Mouse (Mus musculus) cerebral cortex, adult 2 months (tissue): ENCODE results near the gene Kcmf1.

Experiments used
- WGBS: fragments of 180-500 bp; shearing (Covaris S2); methylation state at CpG from one replicate; pipeline ENCODE4 v1.1.7; 2018; 5-methylcytosine and 5-hydroxymethylcytosine counted together

Kcmf1 gene

GRCm38 (mm10) chr6:72899781-72900681 is at the start of gene Kcmf1:
Gene Kcmf1, minus strand, starts transcription at chr6:72899979.
- under 1% methylated on average over 79 of the region's 113 CpGs for WGBS

GRCm38 (mm10) chr6:72949161-72949756 is 49.5 kb upstream of the Kcmf1 start:
- WGBS: 49% methylated on average over 9 of the region's 9 CpGs

GRCm38 (mm10) chr6:72948392-72948791 is 48.6 kb upstream of the Kcmf1 start:
- WGBS: 90% methylated on average over 3 of the region's 3 CpGs

- 55% methylated on average over 6 of the region's 6 CpGs for whole genome bisulfite sequencing
Measured at GRCm38 (mm10) chr6:72947960-72948359, 48.2 kb upstream of the Kcmf1 start.

- 6% methylated on average over 3 of the region's 3 CpGs for WGBS
Measured at GRCm38 (mm10) chr6:72940493-72940892, 40.7 kb upstream of the Kcmf1 start.

- WGBS: 73% methylated on average over 5 of the region's 5 CpGs
Measured at GRCm38 (mm10) chr6:72937859-72938258, 38.1 kb upstream of the Kcmf1 start.

GRCm38 (mm10) chr6:72937430-72937829 is 37.7 kb upstream of the Kcmf1 start:
- WGBS: 81% methylated on average over 3 of the region's 3 CpGs

- WGBS: 93% methylated on average over 1 of the region's 1 CpGs
Measured at GRCm38 (mm10) chr6:72932955-72933354, 33.2 kb upstream of the Kcmf1 start.

- WGBS: 87% methylated on average over 3 of the region's 3 CpGs
Measured at GRCm38 (mm10) chr6:72931533-72931932, 31.8 kb upstream of the Kcmf1 start.

- 91% methylated on average over 4 of the region's 4 CpGs for WGBS
Measured at GRCm38 (mm10) chr6:72929795-72930398, 30.1 kb upstream of the Kcmf1 start.

GRCm38 (mm10) chr6:72926755-72927482 is 27.1 kb upstream of the Kcmf1 start:
- WGBS: 28% methylated on average over 9 of the region's 9 CpGs

- 83% methylated on average over 4 of the region's 4 CpGs for WGBS
Measured at GRCm38 (mm10) chr6:72926031-72926430, 26.3 kb upstream of the Kcmf1 start.

GRCm38 (mm10) chr6:72923381-72923780 is 23.6 kb upstream of the Kcmf1 start:
- 85% methylated on average over 8 of the region's 8 CpGs for WGBS

- WGBS: 92% methylated on average over 3 of the region's 3 CpGs
Measured at GRCm38 (mm10) chr6:72921081-72921480, 21.3 kb upstream of the Kcmf1 start.

GRCm38 (mm10) chr6:72918510-72919033 is 18.8 kb upstream of the Kcmf1 start:
- 67% methylated on average over 9 of the region's 9 CpGs for WGBS

- WGBS: 93% methylated on average over 7 of the region's 7 CpGs
Measured at GRCm38 (mm10) chr6:72916330-72916729, 16.6 kb upstream of the Kcmf1 start.

- 82% methylated on average over 6 of the region's 6 CpGs for WGBS
Measured at GRCm38 (mm10) chr6:72914087-72914749, 14.4 kb upstream of the Kcmf1 start.

GRCm38 (mm10) chr6:72911261-72911660 is 11.5 kb upstream of the Kcmf1 start:
- 55% methylated on average over 4 of the region's 4 CpGs for WGBS

GRCm38 (mm10) chr6:72902254-72902990 is 2.6 kb upstream of the Kcmf1 start:
- 83% methylated on average over 6 of the region's 6 CpGs for WGBS

GRCm38 (mm10) chr6:72900952-72901351 is 1.2 kb upstream of the Kcmf1 start:
- 64% methylated on average over 7 of the region's 7 CpGs for WGBS
